Mouse (Mus musculus): Measurements from ENCODE around the gene Prcc. TPM values are rescaled to one million over a fixed set of nuclear protein-coding genes. Genes with fewer than 3 reads are reported as not detected.

Gene Prcc
- polyA plus RNA-seq, 1 experiment from 2014 or later, result 9.8 TPM

- Histone ChIP-seq H3K36me3 (ENCODE audit: control insufficient read depth, insufficient read depth, low read length) (peaks cover 21% of the 10 kb centered on the region; the same call in 1 of the 2 replicates), H3K4me1 (ENCODE audit: control insufficient read depth, insufficient read depth, low read length) (peaks cover 8% of the 10 kb centered on the region; the same call in 1 of the 2 replicates), H3K27me3 (replicated peaks; ENCODE audit: control insufficient read depth, insufficient read depth, low read length) (no peaks in the 10 kb centered on the region), H3K9ac (ENCODE audit: low read depth, low read length) (no peak overlapping the region), H3K9me3 (ENCODE audit: control insufficient read depth, low read length) (no peaks in the 10 kb centered on the region), H3K27ac (ENCODE audit: low read length) (no peak overlapping the region), H3K4me3 (ENCODE audit: low read length) (no peak overlapping the region), H3K4me2 (ENCODE audit: low read depth, low read length) (no peak overlapping the region)
- 95% methylated on average over 8 of the region's 8 CpGs for WGBS
- no peak for ATAC-seq
These were observed 27.7 kb downstream of the Prcc start for GRCm38 (mm10) chr3:87857666-87858065.

DNA sequence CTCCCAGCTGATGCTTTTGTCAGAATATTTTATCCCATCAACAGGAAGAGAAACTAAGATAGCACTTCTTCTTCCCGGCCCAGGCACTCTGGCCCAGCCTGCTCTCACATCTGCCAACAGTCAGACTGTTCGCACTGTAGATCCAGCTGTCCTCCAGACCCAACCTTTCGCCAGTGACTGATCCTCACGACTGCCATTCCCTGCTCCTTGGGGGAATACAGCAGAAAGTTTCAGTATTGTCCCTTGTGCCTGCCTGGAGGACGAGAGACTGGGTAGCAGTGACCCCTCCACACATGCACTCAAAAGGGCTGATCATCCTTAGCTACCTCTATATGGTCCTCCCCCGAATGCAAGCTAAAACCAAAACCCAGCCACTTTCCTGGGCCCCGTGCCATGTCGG is 29.5 kb downstream of the Prcc start:
- H3K27ac ChIP-seq (ENCODE audit: low read length), result no peak overlapping the region

GRCm38 (mm10) chr3:87854795-87855568 is 30.4 kb downstream of the Prcc start:
- Histone ChIP-seq H3K27ac (ENCODE audit: low read length) (0 out of 2 replicates have a peak overlapping the region, but pooled peaks have one; percentile 30), H3K4me1 (ENCODE audit: control insufficient read depth, insufficient read depth, low read length) (peaks cover 8% of the 10 kb centered on the region; the same call in 1 of the 2 replicates), H3K4me3 (ENCODE audit: low read length) (no peak overlapping the region), H3K27me3 (replicated peaks; ENCODE audit: control insufficient read depth, insufficient read depth, low read length) (no peaks in the 10 kb centered on the region), H3K9ac (ENCODE audit: low read depth, low read length) (no peak overlapping the region; the same call in 1 of the 2 replicates), H3K36me3 (ENCODE audit: control insufficient read depth, insufficient read depth, low read length) (peaks cover 16% of the 10 kb centered on the region; the same call in 1 of the 2 replicates), H3K9me3 (ENCODE audit: control insufficient read depth, low read length) (no peaks in the 10 kb centered on the region), H3K4me2 (ENCODE audit: low read depth, low read length) (no peak overlapping the region)
- no peak for ATAC-seq
- 44% methylated on average over 7 of the region's 7 CpGs for WGBS

More for the DNA sequence above, 29.5 kb downstream of the Prcc start:
- H3K4me2 ChIP-seq (ENCODE audit: low read depth, low read length), result no peak overlapping the region
- ATAC-seq, result no peak
- H3K36me3 ChIP-seq (ENCODE audit: control insufficient read depth, insufficient read depth, low read length), result peaks cover 16% of the 10 kb centered on the region; the same call in 1 of the 2 replicates
- no peaks in the 10 kb centered on the region for H3K27me3 ChIP-seq (replicated peaks; ENCODE audit: control insufficient read depth, insufficient read depth, low read length)
- H3K9ac ChIP-seq (ENCODE audit: low read depth, low read length), result no peak overlapping the region
- no peak overlapping the region for H3K4me3 ChIP-seq (ENCODE audit: low read length)
- 78% methylated on average over 8 of the region's 8 CpGs for WGBS
- no peaks in the 10 kb centered on the region for H3K9me3 ChIP-seq (ENCODE audit: control insufficient read depth, low read length)
- H3K4me1 ChIP-seq (ENCODE audit: control insufficient read depth, insufficient read depth, low read length), result peaks cover 8% of the 10 kb centered on the region; the same call in 1 of the 2 replicates

DNA sequence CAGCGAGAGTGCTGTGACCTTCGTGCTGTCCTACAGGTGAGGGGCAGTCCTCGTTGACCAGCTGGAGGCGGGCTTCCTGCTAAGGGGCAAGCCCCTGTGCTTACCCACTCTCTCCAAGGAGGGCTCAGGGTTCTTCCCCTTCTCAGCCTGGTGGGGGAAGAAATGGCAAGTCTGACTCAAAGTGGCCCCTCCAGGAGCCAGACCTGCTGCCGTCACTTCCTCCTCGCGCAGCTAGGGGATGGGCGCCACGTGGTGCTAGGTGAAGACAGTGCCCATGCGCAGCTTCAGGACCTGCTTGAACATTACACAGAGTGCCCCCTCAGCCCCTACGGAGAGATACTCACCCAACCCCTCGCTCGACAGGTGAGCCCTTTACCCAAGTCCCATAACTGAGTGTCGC is 36.3 kb downstream of the Prcc start:
- Histone ChIP-seq H3K36me3 (ENCODE audit: control insufficient read depth, insufficient read depth, low read length) (no peaks in the 10 kb centered on the region), H3K9me3 (ENCODE audit: control insufficient read depth, low read length) (no peaks in the 10 kb centered on the region), H3K27me3 (replicated peaks; ENCODE audit: control insufficient read depth, insufficient read depth, low read length) (no peaks in the 10 kb centered on the region), H3K4me3 (ENCODE audit: low read length) (no peak overlapping the region), H3K4me1 (ENCODE audit: control insufficient read depth, insufficient read depth, low read length) (no peaks in the 10 kb centered on the region), H3K27ac (ENCODE audit: low read length) (no peak overlapping the region), H3K9ac (ENCODE audit: low read depth, low read length) (no peak overlapping the region), H3K4me2 (ENCODE audit: low read depth, low read length) (no peak overlapping the region)
- 82% methylated on average over 14 of the region's 14 CpGs for WGBS
- ATAC-seq, result no peak

- H3K27ac ChIP-seq (ENCODE audit: low read length), result no peak overlapping the region
- H3K27me3 ChIP-seq (replicated peaks; ENCODE audit: control insufficient read depth, insufficient read depth, low read length), result no peaks in the 10 kb centered on the region
- no peak overlapping the region for H3K4me3 ChIP-seq (ENCODE audit: low read length)
- no peak overlapping the region for H3K4me2 ChIP-seq (ENCODE audit: low read depth, low read length)
- ATAC-seq, result no peak
- H3K9me3 ChIP-seq (ENCODE audit: control insufficient read depth, low read length), result no peaks in the 10 kb centered on the region
- H3K4me1 ChIP-seq (ENCODE audit: control insufficient read depth, insufficient read depth, low read length), result no peaks in the 10 kb centered on the region
- H3K36me3 ChIP-seq (ENCODE audit: control insufficient read depth, insufficient read depth, low read length), result no peaks in the 10 kb centered on the region
- 67% methylated on average over 5 of the region's 5 CpGs for WGBS
- no peak overlapping the region for H3K9ac ChIP-seq (ENCODE audit: low read depth, low read length)
These were observed 37.7 kb downstream of the Prcc start for GRCm38 (mm10) chr3:87847680-87848079.

DNA sequence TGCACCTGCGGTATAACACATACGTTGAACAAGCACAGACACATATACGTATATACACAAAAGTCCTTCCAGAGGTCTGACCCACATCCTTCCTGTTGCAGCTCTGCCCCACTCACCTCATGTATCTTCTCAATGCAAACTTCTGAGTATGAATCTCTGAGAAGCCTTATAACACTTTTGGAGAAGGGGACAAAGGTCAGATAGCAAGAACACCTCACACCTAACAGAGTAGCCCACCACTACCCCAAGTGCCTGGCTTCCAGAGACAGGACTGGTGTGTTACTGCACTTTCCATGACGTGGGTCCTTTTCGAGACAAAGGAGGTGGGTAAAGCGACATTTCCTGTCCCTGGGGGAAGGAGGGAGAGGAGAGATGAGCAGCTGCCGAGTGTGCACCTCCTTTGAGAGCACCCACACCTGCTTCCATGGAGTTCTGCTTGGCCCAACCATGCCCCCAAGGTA is 38.7 kb downstream of the Prcc start, which contains the start of gene Sh2d2a:
Gene Sh2d2a, plus strand, starts transcription at position 106 of the 461 bp plus-strand sequence.
- no peaks in the 10 kb centered on the region for H3K4me1 ChIP-seq (ENCODE audit: control insufficient read depth, insufficient read depth, low read length)
- no peak within 1 kb of the TSS for H3K4me3 ChIP-seq (ENCODE audit: low read length)
- H3K27me3 ChIP-seq (replicated peaks; ENCODE audit: control insufficient read depth, insufficient read depth, low read length), result no peaks in the 10 kb centered on the region
- no peak for ATAC-seq
- no peaks in the 10 kb centered on the region for H3K36me3 ChIP-seq (ENCODE audit: control insufficient read depth, insufficient read depth, low read length)
- no peak within 1 kb of the TSS for H3K9ac ChIP-seq (ENCODE audit: low read depth, low read length)
- WGBS, result 80% methylated on average over 7 of the region's 7 CpGs
- no peaks in the 10 kb centered on the region for H3K9me3 ChIP-seq (ENCODE audit: control insufficient read depth, low read length)
- H3K27ac ChIP-seq (ENCODE audit: low read length), result no peak within 1 kb of the TSS
- no peak within 1 kb of the TSS for H3K4me2 ChIP-seq (ENCODE audit: low read depth, low read length)

GRCm38 (mm10) chr3:87846186-87846585 is 39.2 kb downstream of the Prcc start:
- Histone ChIP-seq H3K9me3 (ENCODE audit: control insufficient read depth, low read length) (no peaks in the 10 kb centered on the region), H3K27ac (ENCODE audit: low read length) (no peak overlapping the region), H3K36me3 (ENCODE audit: control insufficient read depth, insufficient read depth, low read length) (no peaks in the 10 kb centered on the region), H3K4me1 (ENCODE audit: control insufficient read depth, insufficient read depth, low read length) (no peaks in the 10 kb centered on the region), H3K4me3 (ENCODE audit: low read length) (no peak overlapping the region), H3K9ac (ENCODE audit: low read depth, low read length) (no peak overlapping the region), H3K27me3 (replicated peaks; ENCODE audit: control insufficient read depth, insufficient read depth, low read length) (no peaks in the 10 kb centered on the region), H3K4me2 (ENCODE audit: low read depth, low read length) (no peak overlapping the region)
- ATAC-seq, result no peak
- 67% methylated on average over 4 of the region's 4 CpGs for WGBS

GRCm38 (mm10) chr3:87844981-87845380 is 40.4 kb downstream of the Prcc start:
- Histone ChIP-seq H3K36me3 (ENCODE audit: control insufficient read depth, insufficient read depth, low read length) (no peaks in the 10 kb centered on the region), H3K4me1 (ENCODE audit: control insufficient read depth, insufficient read depth, low read length) (no peaks in the 10 kb centered on the region), H3K4me3 (ENCODE audit: low read length) (no peak overlapping the region), H3K27me3 (replicated peaks; ENCODE audit: control insufficient read depth, insufficient read depth, low read length) (no peaks in the 10 kb centered on the region), H3K27ac (ENCODE audit: low read length) (no peak overlapping the region), H3K9ac (ENCODE audit: low read depth, low read length) (no peak overlapping the region), H3K4me2 (ENCODE audit: low read depth, low read length) (no peak overlapping the region), H3K9me3 (ENCODE audit: control insufficient read depth, low read length) (no peaks in the 10 kb centered on the region)
- 83% methylated on average over 4 of the region's 4 CpGs for WGBS
- ATAC-seq, result no peak

DNA sequence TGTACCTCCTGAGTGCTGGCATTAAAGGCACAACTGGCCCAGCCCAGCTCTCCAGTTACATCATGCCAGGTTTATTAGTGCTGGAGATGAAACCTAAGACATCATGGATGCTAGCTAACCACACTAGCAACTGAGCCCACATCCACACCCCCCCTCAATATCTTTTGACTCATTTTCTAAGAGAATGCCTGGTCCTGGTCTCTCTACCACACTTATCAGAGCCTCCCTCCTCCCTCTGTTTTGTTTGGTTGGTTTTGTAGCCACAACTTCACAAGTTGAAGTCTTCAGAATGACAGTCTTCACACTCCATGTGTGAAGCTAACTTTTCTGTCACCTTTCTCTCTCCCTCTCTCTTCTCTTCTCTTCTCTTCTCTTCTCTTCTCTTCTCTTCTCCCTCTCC is 44.5 kb downstream of the Prcc start:
- Histone ChIP-seq H3K27me3 (replicated peaks; ENCODE audit: control insufficient read depth, insufficient read depth, low read length) (no peaks in the 10 kb centered on the region), H3K9me3 (ENCODE audit: control insufficient read depth, low read length) (no peaks in the 10 kb centered on the region), H3K36me3 (ENCODE audit: control insufficient read depth, insufficient read depth, low read length) (no peaks in the 10 kb centered on the region), H3K9ac (ENCODE audit: low read depth, low read length) (no peak overlapping the region), H3K4me2 (ENCODE audit: low read depth, low read length) (no peak overlapping the region), H3K4me1 (ENCODE audit: control insufficient read depth, insufficient read depth, low read length) (no peaks in the 10 kb centered on the region), H3K4me3 (ENCODE audit: low read length) (no peak overlapping the region), H3K27ac (ENCODE audit: low read length) (no peak overlapping the region)
- no peak for ATAC-seq
